Mouse (Mus musculus) embryonic facial prominence, embryonic 10.5 days (tissue): ENCODE measurements around the gene Defb25. TPM values are rescaled to one million over a fixed set of nuclear protein-coding genes. Genes with fewer than 3 reads are reported as not detected.

ENCODE experiments used
- DNase-seq: peaks from one replicate; pipeline ENCODE4 v3.0.0-alpha.2; 2017; ENCODE audit warnings: low spot score
- H3K27ac ChIP-seq: fragments of 300-500 bp; sonication (generic); replicated peaks from 2 replicates; pipeline ENCODE4 v1.5.1; 2016; ENCODE audit warnings: mild to moderate bottlenecking
- H3K27me3 ChIP-seq: fragments of 300-500 bp; sonication (generic); replicated peaks from 2 replicates; pipeline ENCODE4 v1.6.1; 2016; ENCODE audit warnings: low read depth, mild to moderate bottlenecking; ENCODE audit not compliant: poor library complexity, severe bottlenecking
- H3K36me3 ChIP-seq: fragments of 300-500 bp; sonication (generic); replicated peaks from 2 replicates; pipeline ENCODE4 v1.6.1; 2016; ENCODE audit warnings: mild to moderate bottlenecking, moderate library complexity
- H3K4me1 ChIP-seq: fragments of 300-500 bp; sonication (generic); 2 replicates; pipeline ENCODE4 v1.6.1; 2016
- H3K4me3 ChIP-seq: fragments of 300-500 bp; sonication (generic); 2 replicates; pipeline ENCODE4 v1.5.1; 2016; ENCODE audit warnings: mild to moderate bottlenecking, moderate library complexity
- H3K9me3 ChIP-seq: fragments of 300-500 bp; sonication (generic); 2 replicates; pipeline ENCODE4 v1.6.1; 2016; ENCODE audit warnings: mild to moderate bottlenecking
- WGBS: fragments of 180-500 bp; shearing (Covaris S2); methylation state at CpG from one replicate; pipeline ENCODE4 v1.1.7; 2016; 5-methylcytosine and 5-hydroxymethylcytosine counted together
- polyA plus RNA-seq: library from polyadenylated mRNA; unstranded; fragments of >200 nt; fragmentation: Nextera tagmentation; extraction: Ambion mirVana; gene quantifications from 2 replicates; pipeline ENCODE4 v1.2.1, GENCODE M21; 2016

The Defb25 gene
- polyA plus RNA-seq, 1 experiment from 2014 or later = not detected

- Histone ChIP-seq H3K27me3 (peaks cover 61% of the 10 kb centered on the region), H3K4me1 (peaks cover 20% of the 10 kb centered on the region), H3K36me3 (no peaks in the 10 kb centered on the region), H3K4me3 (no peak overlapping the region), H3K27ac (no peak overlapping the region), H3K9me3 (no peaks in the 10 kb centered on the region)
- WGBS = 89% methylated on average over 2 of the region's 2 CpGs
- no peak for DNase-seq
Observed at GRCm38 (mm10) chr2:152624566-152624965, 1.7 kb upstream of the Defb25 start.

GRCm38 (mm10) chr2:152622151-152622550 lies 702 bp downstream of the Defb25 start:
- no peak for DNase-seq
- Histone ChIP-seq H3K27me3 (peaks cover 37% of the 10 kb centered on the region), H3K36me3 (no peaks in the 10 kb centered on the region), H3K9me3 (no peaks in the 10 kb centered on the region), H3K4me3 (no peak overlapping the region), H3K4me1 (peaks cover 8% of the 10 kb centered on the region), H3K27ac (no peak overlapping the region)
- WGBS = 87% methylated on average over 13 of the region's 13 CpGs

DNA sequence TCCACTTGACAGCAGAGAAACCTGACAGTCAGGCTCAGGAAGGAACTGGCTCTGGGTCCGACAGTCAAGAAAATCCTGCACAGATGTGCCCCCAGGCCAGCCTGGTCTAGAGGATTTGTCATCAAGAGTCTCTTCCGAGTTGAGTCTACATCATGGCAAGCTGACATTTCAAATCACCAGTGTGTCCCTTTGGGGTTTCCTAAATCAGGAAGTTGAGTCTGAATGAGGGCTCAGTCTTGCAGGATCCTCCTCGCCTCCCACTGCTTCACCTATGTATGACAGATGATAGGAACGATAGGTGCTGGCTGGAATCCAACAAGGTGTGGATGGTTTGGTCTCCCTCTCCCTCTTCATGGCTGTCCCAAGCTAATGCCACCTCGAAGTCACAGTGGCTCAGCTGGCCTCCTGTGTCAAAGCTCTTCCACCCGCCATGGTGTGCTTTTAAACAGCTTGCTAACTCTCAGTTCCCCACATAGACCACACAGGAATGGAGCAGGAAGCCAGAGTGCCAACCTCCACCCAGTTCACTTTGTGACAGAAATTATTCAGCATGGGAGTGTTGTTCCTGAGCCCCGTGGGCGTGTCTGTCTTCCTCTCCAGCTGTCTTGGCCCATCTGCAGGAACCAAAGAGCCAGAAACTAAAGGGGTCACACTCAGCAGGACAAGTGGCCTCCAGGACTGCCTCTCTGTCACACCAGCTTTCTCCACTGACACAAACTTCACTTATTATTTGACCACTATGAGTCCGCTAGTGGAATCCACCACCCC lies 2.3 kb downstream of the Defb25 start:
- Histone ChIP-seq H3K4me1 (no peaks in the 10 kb centered on the region), H3K27ac (no peak overlapping the region), H3K27me3 (peaks cover 21% of the 10 kb centered on the region), H3K9me3 (no peaks in the 10 kb centered on the region), H3K4me3 (no peak overlapping the region), H3K36me3 (no peaks in the 10 kb centered on the region)
- 68% methylated on average over 9 of the region's 9 CpGs for WGBS
- no peak for DNase-seq

- no peak overlapping the region for H3K4me3 ChIP-seq
- peaks cover 2% of the 10 kb centered on the region for H3K4me1 ChIP-seq
- no peaks in the 10 kb centered on the region for H3K9me3 ChIP-seq
- no peaks in the 10 kb centered on the region for H3K27me3 ChIP-seq
- no peak overlapping the region for H3K27ac ChIP-seq
- no peaks in the 10 kb centered on the region for H3K36me3 ChIP-seq
- WGBS = 57% methylated on average over 5 of the region's 5 CpGs
- no peak for DNase-seq
Observed at GRCm38 (mm10) chr2:152617374-152617773, 5.5 kb downstream of the Defb25 start.

DNA sequence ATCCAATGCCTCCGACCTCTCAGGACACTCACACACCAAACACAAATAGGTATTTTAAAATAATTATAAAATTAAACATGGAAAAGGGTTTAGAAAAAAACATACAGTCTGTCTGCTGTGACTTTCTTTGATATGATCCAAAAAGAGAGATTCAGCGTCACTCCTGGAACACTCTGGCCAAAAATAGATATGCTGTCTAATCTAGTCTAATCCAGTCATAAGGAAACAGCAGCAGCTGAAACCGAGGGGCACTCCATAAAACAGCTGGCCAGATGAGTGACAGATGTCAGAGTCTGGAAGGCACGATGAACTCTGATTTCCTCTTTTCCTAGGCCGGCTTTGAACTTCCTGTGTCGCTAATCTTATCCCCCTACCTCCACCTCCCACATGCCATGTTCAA lies 6.4 kb downstream of the Defb25 start:
- Histone ChIP-seq H3K9me3 (no peaks in the 10 kb centered on the region), H3K27me3 (no peaks in the 10 kb centered on the region), H3K4me3 (no peak overlapping the region), H3K27ac (no peak overlapping the region), H3K4me1 (peaks cover 10% of the 10 kb centered on the region), H3K36me3 (no peaks in the 10 kb centered on the region)
- 80% methylated on average over 6 of the region's 6 CpGs for whole genome bisulfite sequencing
- DNase-seq = no peak

- no peaks in the 10 kb centered on the region for H3K36me3 ChIP-seq
- no peaks in the 10 kb centered on the region for H3K27me3 ChIP-seq
- peak; percentile 65 for DNase-seq
- H3K27ac ChIP-seq = no peak overlapping the region
- H3K4me3 ChIP-seq = no peak overlapping the region
- WGBS = 12% methylated on average over 7 of the region's 7 CpGs
- H3K9me3 ChIP-seq = no peaks in the 10 kb centered on the region
- peaks cover 10% of the 10 kb centered on the region for H3K4me1 ChIP-seq
Observed at GRCm38 (mm10) chr2:152615563-152615962, 7.3 kb downstream of the Defb25 start.

DNA sequence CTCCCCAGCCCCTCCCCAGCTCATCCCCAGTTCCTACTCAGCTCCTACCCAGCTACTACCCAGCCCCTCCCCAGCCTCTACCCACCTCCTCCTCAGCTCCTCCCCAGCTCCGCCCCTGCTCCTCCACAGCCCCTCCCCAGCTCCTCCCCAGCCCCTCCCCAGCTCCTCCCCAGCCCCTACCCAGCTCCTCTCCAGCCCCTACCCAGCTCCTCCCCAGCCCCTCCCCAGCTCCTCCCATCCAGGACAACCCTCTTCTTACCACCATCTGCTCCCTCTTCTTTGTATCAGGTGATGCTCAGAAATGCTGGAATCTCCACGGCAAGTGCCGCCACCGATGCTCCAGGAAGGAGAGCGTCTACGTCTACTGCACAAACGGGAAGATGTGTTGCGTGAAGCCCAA lies 10.7 kb downstream of the Defb25 start:
- H3K9me3 ChIP-seq = no peaks in the 10 kb centered on the region
- DNase-seq = peak; percentile 63
- no peaks in the 10 kb centered on the region for H3K36me3 ChIP-seq
- H3K4me1 ChIP-seq = peaks cover 10% of the 10 kb centered on the region
- WGBS = 34% methylated on average over 8 of the region's 8 CpGs
- H3K4me3 ChIP-seq = peak overlapping the region; percentile 11; the same call in 1 of the 2 replicates
- peak overlapping the region; percentile 14; the same call in 1 of the 2 replicates for H3K27ac ChIP-seq
- H3K27me3 ChIP-seq = no peaks in the 10 kb centered on the region

DNA sequence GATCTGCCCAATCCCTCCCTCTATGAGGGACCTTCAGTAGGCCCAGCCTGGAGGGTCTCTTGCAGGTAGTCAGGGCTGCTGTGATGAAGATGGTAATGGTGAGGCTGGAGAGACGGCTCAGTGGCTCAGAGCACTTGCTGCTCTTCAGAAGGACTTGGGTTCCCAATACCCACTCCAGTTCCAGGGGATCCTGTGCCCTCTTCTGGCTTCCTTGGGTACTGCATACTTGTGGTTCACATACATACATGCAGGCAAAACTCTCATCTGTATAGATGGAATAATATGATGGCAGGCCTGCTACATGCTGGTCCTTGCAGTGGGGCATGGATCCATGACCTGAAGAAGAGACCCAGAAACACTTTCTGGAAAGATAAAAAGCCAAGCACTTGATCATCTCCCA lies 14.1 kb downstream of the Defb25 start:
- no peak overlapping the region for H3K27ac ChIP-seq
- DNase-seq = no peak
- H3K27me3 ChIP-seq = no peaks in the 10 kb centered on the region
- no peak overlapping the region for H3K4me3 ChIP-seq
- H3K9me3 ChIP-seq = no peaks in the 10 kb centered on the region
- 85% methylated on average over 1 of the region's 1 CpGs for WGBS
- no peaks in the 10 kb centered on the region for H3K36me3 ChIP-seq
- H3K4me1 ChIP-seq = peaks cover 10% of the 10 kb centered on the region

GRCm38 (mm10) chr2:152607746-152608145 lies 15.1 kb downstream of the Defb25 start:
- 67% methylated on average over 6 of the region's 6 CpGs for WGBS
- no peak for DNase-seq

GRCm38 (mm10) chr2:152604057-152604456 lies 18.8 kb downstream of the Defb25 start, which contains the start of gene Defb36:
Gene Defb36, plus strand, starts transcription at chr2:152604327.
- no peaks in the 10 kb centered on the region for H3K36me3 ChIP-seq
- no peak within 1 kb of the TSS for H3K4me3 ChIP-seq
- peak; percentile 41 for DNase-seq
- 86% methylated on average over 15 of the region's 15 CpGs for WGBS
- no peaks in the 10 kb centered on the region for H3K4me1 ChIP-seq
- H3K9me3 ChIP-seq = no peaks in the 10 kb centered on the region
- H3K27ac ChIP-seq = no peak within 1 kb of the TSS
- no peaks in the 10 kb centered on the region for H3K27me3 ChIP-seq

More at GRCm38 (mm10) chr2:152607746-152608145, 15.1 kb downstream of the Defb25 start:
- Histone ChIP-seq H3K36me3 (no peaks in the 10 kb centered on the region), H3K4me1 (peaks cover 10% of the 10 kb centered on the region), H3K9me3 (no peaks in the 10 kb centered on the region), H3K27ac (no peak overlapping the region), H3K4me3 (no peak overlapping the region), H3K27me3 (no peaks in the 10 kb centered on the region)

DNA sequence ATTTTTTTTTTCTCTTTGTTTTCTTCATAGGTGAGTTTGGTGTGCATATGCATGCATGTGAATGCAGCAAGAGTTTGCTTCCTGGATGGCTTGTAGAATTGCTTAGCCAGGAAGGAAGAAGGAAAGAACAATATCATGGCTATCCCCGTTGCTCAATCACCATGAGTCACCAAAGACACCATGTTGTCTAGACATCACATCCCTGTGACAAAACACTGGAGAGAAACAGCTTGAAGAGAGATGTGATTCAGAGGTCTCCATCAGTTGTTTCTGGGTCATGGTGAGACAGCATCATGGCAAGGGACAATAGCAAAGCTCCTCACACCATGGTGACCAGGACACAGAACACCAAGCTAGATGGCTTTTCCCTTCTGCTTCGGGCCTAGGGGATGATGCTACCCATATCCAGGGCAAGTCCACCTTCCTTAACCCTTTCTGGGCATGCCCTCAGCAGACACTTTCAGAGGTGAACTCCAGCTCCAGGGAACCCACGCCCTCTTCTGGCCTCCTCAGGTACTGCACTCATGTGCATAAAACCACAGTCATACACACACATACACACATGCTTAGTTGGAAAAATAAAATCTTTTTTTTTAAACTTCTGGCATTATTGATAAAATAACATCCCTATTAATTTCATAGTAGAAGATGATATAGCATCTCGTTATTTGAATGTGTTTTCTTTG lies 21.4 kb downstream of the Defb25 start:
- 71% methylated on average over 4 of the region's 4 CpGs for WGBS
- no peak for DNase-seq
- no peak overlapping the region for H3K4me3 ChIP-seq
- no peaks in the 10 kb centered on the region for H3K9me3 ChIP-seq
- no peaks in the 10 kb centered on the region for H3K27me3 ChIP-seq
- H3K36me3 ChIP-seq = no peaks in the 10 kb centered on the region
- no peaks in the 10 kb centered on the region for H3K4me1 ChIP-seq
- no peak overlapping the region for H3K27ac ChIP-seq

GRCm38 (mm10) chr2:152600076-152600475 lies 22.8 kb downstream of the Defb25 start:
- H3K4me1 ChIP-seq = no peaks in the 10 kb centered on the region
- H3K27ac ChIP-seq = no peak overlapping the region
- WGBS = 90% methylated on average over 6 of the region's 6 CpGs
- no peaks in the 10 kb centered on the region for H3K27me3 ChIP-seq
- no peak overlapping the region for H3K4me3 ChIP-seq
- no peaks in the 10 kb centered on the region for H3K36me3 ChIP-seq
- no peak for DNase-seq
- H3K9me3 ChIP-seq = no peaks in the 10 kb centered on the region

- WGBS = 67% methylated on average over 7 of the region's 7 CpGs
Observed at GRCm38 (mm10) chr2:152599299-152599698, 23.6 kb downstream of the Defb25 start, which contains the start of gene Defb45. Gene Defb45, minus strand, starts transcription at chr2:152599399.

More at GRCm38 (mm10) chr2:152599299-152599698, 23.6 kb downstream of the Defb25 start, which contains the start of gene Defb45:
- Histone ChIP-seq H3K36me3 (no peaks in the 10 kb centered on the region), H3K9me3 (no peaks in the 10 kb centered on the region), H3K4me1 (no peaks in the 10 kb centered on the region), H3K27ac (no peak within 1 kb of the TSS), H3K4me3 (no peak within 1 kb of the TSS), H3K27me3 (no peaks in the 10 kb centered on the region)
- no peak for DNase-seq
